Mouse (Mus musculus) ZHBTc4 (cell line): ENCODE measurements at regions not wholly inside any gene's neighbourhood (a gene's known extent, or its start where the extent isn't known, plus 50 kb on each side); places are given as distances from the start of the nearest gene placed in this dataset.

Experiments used
- DNase-seq: peaks from one replicate; pipeline ENCODE4 v3.0.0-alpha.2; 2011; ENCODE audit warnings: low read depth, low spot score

DNA sequence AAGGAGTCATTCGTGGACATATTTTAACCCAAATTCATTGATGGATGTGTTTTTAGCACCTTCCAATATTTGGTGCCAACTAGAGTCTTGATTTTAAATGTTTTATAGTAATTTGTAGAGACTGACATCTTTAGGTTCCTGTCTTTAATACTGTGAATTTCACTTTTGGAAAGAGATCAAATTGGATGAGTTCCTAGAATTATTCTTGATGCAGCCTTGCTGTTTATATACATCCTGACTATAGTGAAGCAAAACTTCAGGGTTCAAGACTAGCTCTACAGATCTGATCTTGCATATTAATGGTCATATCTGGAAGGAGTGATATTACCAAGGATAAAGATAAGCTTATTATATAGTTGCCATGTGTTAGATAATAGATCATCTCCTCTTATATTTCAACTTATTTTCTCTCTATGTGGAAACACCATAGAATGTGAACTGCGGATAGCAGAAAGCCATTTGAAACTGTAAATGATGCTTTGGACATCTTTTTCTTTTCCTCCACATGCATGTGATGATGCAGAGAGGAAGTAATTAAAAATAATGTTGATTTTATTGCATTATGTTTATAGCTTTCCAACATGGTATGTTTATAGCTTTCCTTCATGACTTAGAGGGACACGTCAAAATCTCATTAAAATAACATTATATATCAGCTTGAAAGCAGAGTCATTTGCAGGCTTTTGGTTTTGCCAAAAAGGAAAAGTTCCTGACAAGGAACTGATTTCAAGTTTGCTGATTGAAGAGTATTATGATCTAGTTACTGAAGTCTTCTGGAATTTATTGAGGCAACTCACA is 78.3 kb upstream of the Kcnj16 start:
- no peak for DNase-seq

DNA sequence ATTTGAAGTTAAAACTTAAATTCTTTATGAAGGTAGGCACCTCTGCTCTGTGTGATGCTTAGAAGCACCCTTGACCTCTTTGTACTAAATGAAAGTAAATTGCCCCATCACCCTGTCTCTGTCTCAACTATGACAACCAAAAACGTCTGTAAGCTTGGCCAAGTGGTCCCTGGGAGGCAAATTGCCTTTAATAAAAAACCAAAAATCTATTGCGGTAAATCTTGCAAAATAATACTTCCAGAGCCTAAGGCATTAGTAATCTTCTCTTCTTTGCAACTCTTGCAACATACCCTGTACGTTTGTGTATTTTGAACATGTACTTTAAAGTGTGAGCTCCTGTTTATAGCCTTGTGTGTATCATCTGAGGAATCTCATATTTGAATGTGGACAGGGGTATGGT is 77.4 kb upstream of the Kcnj16 start:
- DNase-seq, result no peak

- DNase-seq, result no peak
Measured at GRCm38 (mm10) chr11:110902918-110903317, 64.9 kb upstream of the Kcnj16 start.
